Mouse (Mus musculus): ENCODE data around the gene Tmem229a. TPM values are rescaled to one million over a fixed set of nuclear protein-coding genes. Genes with fewer than 3 reads are reported as not detected.
A peak's percentile ranks its signal among the peaks of the same experiment; 100 is the strongest.

Tmem229a gene
- polyA plus RNA-seq (2012; rRNA removed) = 0.14 and 0.15 TPM in 2 replicates

GRCm38 (mm10) chr6:24955946-24956585, at the start of gene Tmem229a:
Gene Tmem229a, minus strand, starts transcription at chr6:24956297.
- peak; percentile 2 for DNase-seq
- WGBS = 2% methylated on average over 45 of the region's 46 CpGs
- Histone ChIP-seq H3K4me3 (replicated peaks; ENCODE audit: extremely low read depth, low read depth, low read length) (no peak within 1 kb of the TSS), H3K4me1 (ENCODE audit: control insufficient read depth, insufficient read depth, low read length) (no peaks in the 10 kb centered on the region)
- no peak for TF ChIP-seq CTCF (IDR thresholded peaks at IDR 0.05; ENCODE audit: insufficient read depth, low read length)
- no peak for TF ChIP-seq POLR2A (IDR thresholded peaks at IDR 0.05; ENCODE audit: borderline replicate concordance, extremely low read depth, low read depth, low read length)

DNA sequence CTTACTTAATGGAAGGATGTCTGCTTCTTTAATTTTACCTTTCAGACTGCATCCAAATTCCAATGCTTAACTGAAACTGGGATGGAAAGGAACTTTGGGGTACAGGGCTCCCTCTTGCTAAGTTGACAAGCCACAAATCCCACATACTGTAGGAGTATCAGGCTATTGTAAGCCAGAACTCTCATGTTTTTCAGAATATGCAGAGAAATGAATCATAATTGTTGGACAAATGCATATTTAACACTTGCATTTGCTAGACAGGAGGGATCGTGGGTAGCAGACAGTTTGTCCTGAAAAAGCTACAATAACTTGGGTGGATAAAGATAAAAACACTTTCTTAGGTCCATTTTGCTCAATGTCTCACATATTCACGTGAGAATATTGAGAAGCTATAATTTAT, 37.7 kb upstream of the Tmem229a start:
- H3K4me3 ChIP-seq (replicated peaks; ENCODE audit: extremely low read depth, low read depth, low read length) = no peak overlapping the region
- WGBS = 52% methylated on average over 2 of the region's 2 CpGs

DNA sequence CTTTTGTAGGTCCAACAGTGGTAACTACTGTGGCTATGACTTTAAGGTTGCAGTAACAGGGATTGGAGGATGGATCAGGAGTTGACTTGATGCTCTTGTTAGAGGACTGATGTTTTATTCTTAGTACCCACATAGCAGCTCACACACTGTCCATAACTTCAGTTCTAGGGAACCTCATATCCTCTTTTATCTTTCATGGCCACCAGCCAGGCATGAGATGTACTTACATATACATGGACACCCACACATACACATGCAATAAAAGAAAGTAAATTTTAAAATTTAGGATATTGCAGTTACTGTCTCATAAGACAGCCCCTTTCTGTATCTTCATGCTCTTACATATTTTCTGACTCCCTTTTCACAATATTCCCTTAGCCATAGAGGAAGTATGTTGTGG, 33.7 kb upstream of the Tmem229a start:
- DNase-seq = no peak
- no peaks in the 10 kb centered on the region for H3K4me1 ChIP-seq (ENCODE audit: control insufficient read depth, insufficient read depth, low read length)
- TF ChIP-seq POLR2A (IDR thresholded peaks at IDR 0.05; ENCODE audit: borderline replicate concordance, extremely low read depth, low read depth, low read length) (no peak), CTCF (IDR thresholded peaks at IDR 0.05; ENCODE audit: insufficient read depth, low read length) (no peak)

More for the DNA sequence above, 37.7 kb upstream of the Tmem229a start:
- no peak for DNase-seq
- no peaks in the 10 kb centered on the region for H3K4me1 ChIP-seq (ENCODE audit: control insufficient read depth, insufficient read depth, low read length)
- TF ChIP-seq CTCF (IDR thresholded peaks at IDR 0.05; ENCODE audit: insufficient read depth, low read length) (no peak), POLR2A (IDR thresholded peaks at IDR 0.05; ENCODE audit: borderline replicate concordance, extremely low read depth, low read depth, low read length) (no peak)

GRCm38 (mm10) chr6:24976176-24976575, 20.1 kb upstream of the Tmem229a start:
- H3K4me1 ChIP-seq (ENCODE audit: control insufficient read depth, insufficient read depth, low read length) = no peaks in the 10 kb centered on the region
- DNase-seq = no peak
- TF ChIP-seq POLR2A (IDR thresholded peaks at IDR 0.05; ENCODE audit: borderline replicate concordance, extremely low read depth, low read depth, low read length) (no peak), CTCF (IDR thresholded peaks at IDR 0.05; ENCODE audit: insufficient read depth, low read length) (no peak)
- H3K4me3 ChIP-seq (replicated peaks; ENCODE audit: extremely low read depth, low read depth, low read length) = no peak overlapping the region
- 87% methylated on average over 2 of the region's 2 CpGs for WGBS

More for the DNA sequence above, 33.7 kb upstream of the Tmem229a start:
- H3K4me3 ChIP-seq (replicated peaks; ENCODE audit: extremely low read depth, low read depth, low read length) = no peak overlapping the region

- DNase-seq = no peak
- Histone ChIP-seq H3K4me1 (ENCODE audit: control insufficient read depth, insufficient read depth, low read length) (no peaks in the 10 kb centered on the region), H3K4me3 (replicated peaks; ENCODE audit: extremely low read depth, low read depth, low read length) (no peak overlapping the region)
- 77% methylated on average over 3 of the region's 3 CpGs for WGBS
- no peak for TF ChIP-seq CTCF (IDR thresholded peaks at IDR 0.05; ENCODE audit: insufficient read depth, low read length)
- no peak for TF ChIP-seq POLR2A (IDR thresholded peaks at IDR 0.05; ENCODE audit: borderline replicate concordance, extremely low read depth, low read depth, low read length)
Observed at GRCm38 (mm10) chr6:24968471-24969223, 12.6 kb upstream of the Tmem229a start.

DNA sequence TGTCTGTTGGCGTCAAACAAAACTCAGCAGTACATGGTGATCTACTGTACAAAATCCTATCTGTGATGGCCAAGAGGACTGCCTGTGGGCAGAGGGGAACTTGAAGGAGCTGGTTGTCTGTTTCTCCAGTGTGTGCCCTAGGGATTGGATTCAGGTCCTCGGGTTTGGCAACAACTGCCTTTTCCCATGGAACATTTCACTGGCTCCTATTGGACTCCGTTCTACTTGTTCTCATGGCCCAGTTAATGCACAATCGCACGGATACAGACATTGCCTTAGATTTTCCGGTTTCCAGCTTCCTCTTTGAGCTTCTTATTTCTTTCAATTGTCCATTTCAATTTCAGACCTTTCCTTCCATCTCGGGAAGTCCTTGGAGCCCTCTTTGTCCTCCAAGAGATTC, 11.6 kb upstream of the Tmem229a start:
- TF ChIP-seq CTCF (IDR thresholded peaks at IDR 0.05; ENCODE audit: insufficient read depth, low read length) (no peak), POLR2A (IDR thresholded peaks at IDR 0.05; ENCODE audit: borderline replicate concordance, extremely low read depth, low read depth, low read length) (no peak)
- no peaks in the 10 kb centered on the region for H3K4me1 ChIP-seq (ENCODE audit: control insufficient read depth, insufficient read depth, low read length)
- H3K4me3 ChIP-seq (replicated peaks; ENCODE audit: extremely low read depth, low read depth, low read length) = no peak overlapping the region
- no peak for DNase-seq
- 84% methylated on average over 7 of the region's 7 CpGs for WGBS

- no peak for DNase-seq
- H3K4me1 ChIP-seq (ENCODE audit: control insufficient read depth, insufficient read depth, low read length) = no peaks in the 10 kb centered on the region
- 53% methylated on average over 2 of the region's 2 CpGs for WGBS
- TF ChIP-seq CTCF (IDR thresholded peaks at IDR 0.05; ENCODE audit: insufficient read depth, low read length) = no peak
- no peak for TF ChIP-seq POLR2A (IDR thresholded peaks at IDR 0.05; ENCODE audit: borderline replicate concordance, extremely low read depth, low read depth, low read length)
- H3K4me3 ChIP-seq (replicated peaks; ENCODE audit: extremely low read depth, low read depth, low read length) = no peak overlapping the region
Observed at GRCm38 (mm10) chr6:24966010-24966682, 10.0 kb upstream of the Tmem229a start.

GRCm38 (mm10) chr6:24963754-24964153, 7.7 kb upstream of the Tmem229a start:
- TF ChIP-seq CTCF (IDR thresholded peaks at IDR 0.05; ENCODE audit: insufficient read depth, low read length) (no peak), POLR2A (IDR thresholded peaks at IDR 0.05; ENCODE audit: borderline replicate concordance, extremely low read depth, low read depth, low read length) (no peak)

GRCm38 (mm10) chr6:24956586-24956973, 483 bp upstream of the Tmem229a start:
- TF ChIP-seq POLR2A (IDR thresholded peaks at IDR 0.05; ENCODE audit: borderline replicate concordance, extremely low read depth, low read depth, low read length) (no peak), CTCF (IDR thresholded peaks at IDR 0.05; ENCODE audit: insufficient read depth, low read length) (no peak)
- 49% methylated on average over 5 of the region's 5 CpGs for WGBS
- H3K4me1 ChIP-seq (ENCODE audit: control insufficient read depth, insufficient read depth, low read length) = no peaks in the 10 kb centered on the region
- H3K4me3 ChIP-seq (replicated peaks; ENCODE audit: extremely low read depth, low read depth, low read length) = no peak overlapping the region
- no peak for DNase-seq

More at GRCm38 (mm10) chr6:24963754-24964153, 7.7 kb upstream of the Tmem229a start:
- H3K4me3 ChIP-seq (replicated peaks; ENCODE audit: extremely low read depth, low read depth, low read length) = no peak overlapping the region
- no peak for DNase-seq
- H3K4me1 ChIP-seq (ENCODE audit: control insufficient read depth, insufficient read depth, low read length) = no peaks in the 10 kb centered on the region
- 76% methylated on average over 5 of the region's 5 CpGs for WGBS
